Mouse (Mus musculus) bone marrow macrophage, adult 2 months (primary cell): ENCODE measurements around the gene Acp1.

Source experiments
- CTCF ChIP-seq: IDR thresholded peaks from 2 replicates; pipeline ENCODE4 v1.5.1; 2012; ENCODE audit warnings: low read depth, mild to moderate bottlenecking, low read length, moderate library complexity
- POLR2A ChIP-seq: IDR thresholded peaks from 2 replicates; pipeline ENCODE4 v1.6.1; 2012; ENCODE audit warnings: mild to moderate bottlenecking, low read depth, low read length, borderline replicate concordance

GRCm38 (mm10) chr12:30856172-30856571 lies 55.2 kb downstream of the Acp1 start:
- no peak for TF ChIP-seq CTCF
- no peak for TF ChIP-seq POLR2A
